Mouse (Mus musculus) heart, embryonic 14.5 days (tissue): ENCODE results near the gene Adam1a. TPM values are rescaled to one million over a fixed set of nuclear protein-coding genes. Genes with fewer than 3 reads are reported as not detected.

Source experiments
- ATAC-seq: fragments of 200-750 bp; cut with Nextera tagmentation; 2 replicates; pipeline ENCODE4 v1.8.0; 2017; ENCODE audit warnings: low read depth, moderate TSS enrichment; ENCODE audit not compliant: insufficient number of reproducible peaks, insufficient read depth, low FRiP score
- H3K27ac ChIP-seq, 2 experiments: fragments of 200-500 bp in 1 of 2; fragments of 300-500 bp in 1 of 2; sonication (generic) in 1 of 2; replicated peaks in 1 of 2; 2 replicates each; pipeline ENCODE4 v1.5.1; 2012 to 2014; ENCODE audit warnings: low read depth in 2 of 2, low read length in 2 of 2, control low read depth in 1 of 2, mild to moderate bottlenecking in 1 of 2, mixed read lengths in 1 of 2; ENCODE audit not compliant: control insufficient read depth in 1 of 2, insufficient read depth in 1 of 2
- H3K27me3 ChIP-seq: fragments of 300-500 bp; sonication (generic); 2 replicates; pipeline ENCODE4 v1.6.1; 2014; ENCODE audit warnings: mild to moderate bottlenecking, low read length, control low read depth; ENCODE audit not compliant: control insufficient read depth, insufficient read depth
- H3K36me3 ChIP-seq: fragments of 300-500 bp; sonication (generic); 2 replicates; pipeline ENCODE4 v1.6.1; 2014; ENCODE audit warnings: mild to moderate bottlenecking, control low read depth, low read length, mixed read lengths; ENCODE audit not compliant: control insufficient read depth, insufficient read depth
- H3K4me1 ChIP-seq, 2 experiments: fragments of 200-500 bp in 1 of 2; fragments of 300-500 bp in 1 of 2; sonication (generic) in 1 of 2; 2 replicates each; pipeline ENCODE4 v1.6.1; 2012 to 2014; ENCODE audit warnings: low read length in 2 of 2, control low read depth in 1 of 2, mixed read lengths in 1 of 2; ENCODE audit not compliant: control insufficient read depth in 2 of 2, insufficient read depth in 2 of 2
- H3K4me2 ChIP-seq: fragments of 300-500 bp; sonication (generic); 2 replicates; pipeline ENCODE4 v1.6.1; 2014; ENCODE audit warnings: mild to moderate bottlenecking, low read length
- H3K4me3 ChIP-seq, 2 experiments: fragments of 200-500 bp in 1 of 2; fragments of 300-500 bp in 1 of 2; sonication (generic) in 1 of 2; 2 replicates each; pipeline ENCODE4 v1.5.1; 2012 to 2014; ENCODE audit warnings: low read length in 2 of 2, mild to moderate bottlenecking in 2 of 2, control low read depth in 1 of 2, low read depth in 1 of 2, moderate library complexity in 1 of 2; ENCODE audit not compliant: control insufficient read depth in 1 of 2, insufficient read depth in 1 of 2
- H3K9ac ChIP-seq: fragments of 300-500 bp; sonication (generic); 2 replicates; pipeline ENCODE4 v1.6.1; 2014; ENCODE audit warnings: mild to moderate bottlenecking, low read length
- H3K9me3 ChIP-seq: fragments of 300-500 bp; sonication (generic); 2 replicates; pipeline ENCODE4 v1.6.1; 2016; ENCODE audit warnings: low read length, control low read depth; ENCODE audit not compliant: control insufficient read depth
- WGBS: fragments of 180-500 bp; shearing (Covaris S2); extraction: QIAGEN DNeasy Blood & Tissue Kit; methylation state at CpG from one replicate; pipeline ENCODE4 v1.1.7; 2014; 5-methylcytosine and 5-hydroxymethylcytosine counted together
- polyA plus RNA-seq: library from polyadenylated mRNA; unstranded; fragments of >200 nt; fragmentation: Nextera tagmentation; extraction: Ambion mirVana; gene quantifications from 2 replicates; pipeline ENCODE4 v1.2.1, GENCODE M21; 2014

Gene Adam1a
- polyA plus RNA-seq, 1 experiment from 2014 or later: 1.1 TPM

GRCm38 (mm10) chr5:121575867-121576266 lies 30.6 kb upstream of the Adam1a start:
- Histone ChIP-seq H3K27ac (no peak overlapping the region), H3K36me3 (peaks cover 9% of the 10 kb centered on the region; the same call in 1 of the 2 replicates), H3K4me3 (no peak overlapping the region), H3K27me3 (no peaks in the 10 kb centered on the region), H3K4me2 (no peak overlapping the region), H3K9ac (no peak overlapping the region), H3K4me1 (peaks cover 0 to 1% of the 10 kb centered on the region in 2 experiments; a peak in 1 of 4 replicates), H3K9me3 (no peaks in the 10 kb centered on the region)
- 88% methylated on average over 11 of the region's 11 CpGs for WGBS
- no peak for ATAC-seq

- Histone ChIP-seq H3K27me3 (no peaks in the 10 kb centered on the region), H3K36me3 (0 out of 2 replicates have a peak, but pooled peaks cover 4% of the 10 kb centered on the region), H3K4me3 (no peak overlapping the region), H3K4me2 (no peak overlapping the region), H3K27ac (no peak overlapping the region), H3K9ac (no peak overlapping the region), H3K4me1 (no peaks in the 10 kb centered on the region), H3K9me3 (no peaks in the 10 kb centered on the region)
- 89% methylated on average over 13 of the region's 13 CpGs for WGBS
- no peak for ATAC-seq
Measured at GRCm38 (mm10) chr5:121574145-121574544, 28.9 kb upstream of the Adam1a start.

DNA sequence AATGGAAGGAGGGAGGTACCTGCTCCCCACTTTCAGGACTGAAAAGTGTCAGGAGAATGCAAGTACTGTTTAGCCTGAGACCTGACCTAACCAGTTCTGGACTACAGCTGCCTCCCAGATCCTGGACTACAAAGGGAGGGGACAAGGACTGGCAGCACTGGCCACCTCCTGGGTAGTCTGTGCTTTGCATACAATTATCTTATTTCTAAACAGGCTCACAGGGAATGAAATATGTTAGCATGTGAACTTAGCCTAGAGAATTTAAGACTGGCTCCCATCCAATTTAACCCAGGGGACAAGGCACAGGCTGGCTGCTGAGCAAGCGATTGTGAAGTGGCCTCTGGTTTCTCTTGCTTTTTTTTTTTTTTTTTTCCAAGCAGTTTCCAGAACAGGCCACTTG lies 25.5 kb upstream of the Adam1a start:
- ATAC-seq: no peak
- no peak overlapping the region for H3K27ac ChIP-seq
- no peaks in the 10 kb centered on the region for H3K27me3 ChIP-seq

GRCm38 (mm10) chr5:121569881-121570420 lies 24.7 kb upstream of the Adam1a start:
- Histone ChIP-seq H3K9me3 (no peaks in the 10 kb centered on the region), H3K9ac (no peak overlapping the region), H3K27ac (no peak overlapping the region), H3K36me3 (peaks cover 6% of the 10 kb centered on the region; the same call in 1 of the 2 replicates), H3K27me3 (no peaks in the 10 kb centered on the region), H3K4me3 (no peak overlapping the region), H3K4me2 (no peak overlapping the region), H3K4me1 (peaks cover 3 to 5% of the 10 kb centered on the region in 2 experiments; a peak in 2 of 4 replicates)
- WGBS: 71% methylated on average over 9 of the region's 9 CpGs
- no peak for ATAC-seq

More for the DNA sequence above, 25.5 kb upstream of the Adam1a start:
- H3K4me2 ChIP-seq: no peak overlapping the region
- 33% methylated on average over 1 of the region's 1 CpGs for WGBS
- H3K4me3 ChIP-seq: no peak overlapping the region
- H3K36me3 ChIP-seq: peaks cover 6% of the 10 kb centered on the region; the same call in 1 of the 2 replicates
- H3K9me3 ChIP-seq: no peaks in the 10 kb centered on the region
- peaks cover 3 to 5% of the 10 kb centered on the region in 2 experiments; a peak in 2 of 4 replicates for H3K4me1 ChIP-seq
- peak overlapping the region; percentile 8; the same call in 1 of the 2 replicates for H3K9ac ChIP-seq

- Histone ChIP-seq H3K27ac (no peak overlapping the region), H3K9me3 (no peaks in the 10 kb centered on the region), H3K27me3 (no peaks in the 10 kb centered on the region), H3K4me1 (peaks cover 3 to 5% of the 10 kb centered on the region in 2 experiments; a peak in 2 of 4 replicates), H3K9ac (no peak overlapping the region), H3K4me3 (no peak overlapping the region), H3K4me2 (no peak overlapping the region), H3K36me3 (peaks cover 3% of the 10 kb centered on the region; the same call in 1 of the 2 replicates)
- 89% methylated on average over 16 of the region's 16 CpGs for WGBS
- no peak for ATAC-seq
Measured at GRCm38 (mm10) chr5:121566035-121566681, 20.9 kb upstream of the Adam1a start.

GRCm38 (mm10) chr5:121564468-121564895 lies 19.2 kb upstream of the Adam1a start:
- no peak overlapping the region; a peak in 1 of 4 replicates for H3K4me3 ChIP-seq
- ATAC-seq: no peak
- peaks cover 3% of the 10 kb centered on the region; the same call in 1 of the 2 replicates for H3K36me3 ChIP-seq
- H3K9ac ChIP-seq: 0 out of 2 replicates have a peak overlapping the region, but pooled peaks have one; percentile 41
- H3K27me3 ChIP-seq: no peaks in the 10 kb centered on the region
- 12% methylated on average over 11 of the region's 11 CpGs for WGBS
- no peak overlapping the region for H3K27ac ChIP-seq
- peak overlapping the region; percentile 51 for H3K4me2 ChIP-seq
- H3K4me1 ChIP-seq: peaks cover 3 to 5% of the 10 kb centered on the region in 2 experiments; a peak in 2 of 4 replicates
- H3K9me3 ChIP-seq: no peaks in the 10 kb centered on the region

DNA sequence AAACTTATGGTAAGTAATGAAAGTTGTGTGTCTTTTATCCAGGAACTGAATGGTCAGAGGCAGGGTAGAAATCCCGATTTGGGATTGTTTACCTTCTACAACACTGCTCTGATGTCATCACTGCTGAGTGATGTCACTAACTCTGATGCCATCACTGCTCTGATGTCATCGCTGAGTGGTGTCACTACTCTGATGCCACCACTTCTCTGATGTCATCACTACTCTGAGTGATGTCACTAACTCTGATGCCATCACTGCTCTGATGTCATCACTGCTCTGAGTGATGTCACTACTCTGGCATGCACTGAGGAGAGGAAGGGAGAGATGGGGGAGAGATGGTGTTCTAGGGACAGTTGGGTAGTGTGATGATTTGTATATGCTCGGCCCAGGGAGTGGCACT lies 17.2 kb upstream of the Adam1a start:
- Histone ChIP-seq H3K4me1 (peaks cover 3 to 5% of the 10 kb centered on the region in 2 experiments; a peak in 2 of 4 replicates), H3K27me3 (no peaks in the 10 kb centered on the region), H3K4me3 (no peak overlapping the region), H3K27ac (no peak overlapping the region), H3K9ac (no peak overlapping the region), H3K4me2 (no peak overlapping the region), H3K9me3 (no peaks in the 10 kb centered on the region), H3K36me3 (no peaks in the 10 kb centered on the region)
- ATAC-seq: no peak
- WGBS: 83% methylated on average over 3 of the region's 3 CpGs
